Mouse (Mus musculus) ovary, adult 18-20 months (tissue): ENCODE measurements around the gene Polr2h.

ENCODE experiments used
- DNase-seq: peaks from one replicate; pipeline ENCODE4 v3.0.0; 2022; ENCODE audit warnings: low spot score, mixed read lengths

The Polr2h gene

DNA sequence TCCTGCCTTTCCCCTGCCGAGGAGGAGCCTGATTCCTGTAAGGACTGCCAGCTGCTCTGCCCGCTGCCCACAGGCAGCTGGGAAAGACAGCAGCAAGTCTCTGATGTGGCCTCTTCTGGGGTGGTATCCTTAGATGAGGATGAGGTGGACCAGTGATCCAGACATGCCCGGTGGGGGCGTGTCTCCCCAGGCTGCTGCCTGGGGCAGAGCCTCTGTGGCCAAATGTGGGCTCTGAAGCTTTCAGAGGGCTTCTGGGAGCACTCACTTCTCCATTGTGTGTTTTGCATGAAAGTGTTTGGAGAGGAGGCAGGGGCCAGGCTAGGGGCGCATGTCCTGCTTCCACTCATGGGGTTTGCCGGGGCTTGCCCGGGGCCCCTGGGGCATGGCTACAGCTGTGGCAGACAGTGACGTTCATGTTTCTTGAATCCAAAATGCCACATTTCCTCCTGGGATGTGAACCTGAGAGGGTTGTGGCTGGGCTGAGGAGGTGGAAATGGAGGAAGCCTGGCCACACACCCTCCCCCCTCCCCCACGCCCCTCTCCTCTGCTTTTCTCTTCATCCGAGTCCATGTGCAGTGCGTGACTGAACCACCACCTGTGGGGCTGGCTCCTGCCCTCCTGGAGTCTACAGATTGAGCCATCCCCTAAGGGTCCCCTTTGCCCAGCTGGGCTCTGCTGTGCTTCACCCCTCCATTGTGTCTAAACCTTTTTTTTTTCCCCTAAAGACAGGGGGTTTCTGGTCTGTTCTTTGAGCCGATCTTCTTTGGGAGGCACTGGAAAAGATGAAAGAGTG is 15.5 kb upstream of the Polr2h start:
- DNase-seq, result no peak

DNA sequence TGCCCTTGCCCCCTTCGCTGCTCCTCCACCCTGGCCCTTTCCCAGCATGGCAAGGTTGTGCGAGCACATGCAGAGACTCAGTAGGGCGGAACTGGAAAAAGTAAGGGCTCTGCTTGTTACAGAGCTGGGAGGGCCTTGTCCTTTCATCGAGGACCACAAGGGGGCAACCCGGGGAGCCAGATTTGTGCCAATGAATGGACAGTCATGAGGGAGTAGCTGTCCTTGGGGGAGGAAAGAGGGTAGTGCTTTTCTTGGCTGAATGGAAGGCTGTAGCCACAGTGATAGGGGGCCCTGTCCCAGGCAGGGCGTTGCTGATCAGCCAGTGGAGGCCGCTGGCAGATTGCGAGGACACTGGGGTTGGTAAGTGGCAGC is 15.0 kb upstream of the Polr2h start:
- DNase-seq, result peak; percentile 84

DNA sequence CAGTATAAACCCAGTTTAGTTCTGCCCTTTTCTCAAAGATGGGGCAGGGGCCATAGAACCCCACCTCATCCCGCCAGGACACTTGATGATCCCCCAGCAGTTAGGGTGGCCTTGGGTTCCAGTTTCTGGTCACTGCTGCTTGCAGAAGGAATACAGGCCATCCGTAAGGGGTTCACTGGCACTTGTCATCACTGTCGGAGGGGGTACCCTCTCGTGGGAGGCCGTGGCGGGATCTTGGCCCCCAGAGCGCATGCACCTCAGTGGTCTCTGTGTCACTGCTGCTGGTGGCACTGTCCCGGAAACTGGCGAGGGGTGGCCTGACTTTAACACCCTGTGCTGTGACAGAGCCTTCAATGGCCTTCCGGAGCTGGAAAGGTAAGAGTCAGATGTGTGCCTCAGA is 14.4 kb upstream of the Polr2h start:
- no peak for DNase-seq

DNA sequence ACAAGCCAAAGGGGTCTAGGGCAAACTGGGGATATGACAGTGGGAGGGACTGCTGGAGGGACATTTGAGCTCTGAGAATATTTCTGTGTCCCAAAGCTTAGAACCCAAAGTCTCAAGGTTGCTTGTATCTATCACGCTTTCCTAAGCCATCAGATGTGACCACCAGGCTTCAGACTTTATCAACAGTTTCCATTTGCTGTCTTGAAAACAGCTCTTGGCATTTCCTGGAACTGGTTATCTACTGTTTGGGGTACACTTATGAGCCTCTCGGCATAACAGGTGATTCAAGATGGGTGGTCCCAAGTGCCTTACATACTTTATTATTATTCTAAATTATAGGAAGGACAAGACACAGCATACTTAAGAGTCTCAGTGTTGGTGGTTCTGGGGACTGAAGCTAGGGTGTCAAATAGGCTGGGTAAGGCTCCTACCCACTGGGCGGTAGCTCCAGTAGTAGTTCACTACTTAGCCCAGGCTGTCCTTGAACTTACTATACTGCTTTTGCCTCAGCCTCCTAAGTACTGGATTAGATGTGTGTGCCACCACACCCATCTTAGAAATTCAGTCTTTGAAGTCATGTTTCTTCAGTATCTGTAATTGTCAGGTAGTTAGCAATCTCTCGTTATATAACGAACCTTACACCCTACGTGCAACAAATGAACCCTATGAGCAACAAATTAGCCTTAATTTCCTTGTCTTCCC is 13.6 kb upstream of the Polr2h start:
- no peak for DNase-seq

DNA sequence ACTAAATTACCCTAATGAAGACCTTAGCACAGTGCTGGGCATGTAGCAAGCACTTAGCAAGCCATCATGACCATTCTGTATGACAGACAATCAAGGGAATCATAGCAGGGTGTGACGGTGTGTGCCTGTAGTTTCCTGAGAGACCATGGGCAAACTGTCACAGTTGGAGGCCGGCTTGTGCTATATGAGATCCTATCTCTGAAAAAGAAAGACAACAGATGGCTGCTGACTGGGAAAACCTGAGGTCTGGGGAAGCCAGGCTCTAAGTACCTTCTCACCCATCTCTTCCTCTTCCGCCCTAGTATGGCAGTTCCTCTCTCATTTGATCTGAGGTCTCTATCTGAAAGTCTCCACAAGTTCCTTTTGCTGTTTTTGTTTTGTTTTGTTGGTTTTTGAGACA is 11.7 kb upstream of the Polr2h start:
- DNase-seq, result no peak

DNA sequence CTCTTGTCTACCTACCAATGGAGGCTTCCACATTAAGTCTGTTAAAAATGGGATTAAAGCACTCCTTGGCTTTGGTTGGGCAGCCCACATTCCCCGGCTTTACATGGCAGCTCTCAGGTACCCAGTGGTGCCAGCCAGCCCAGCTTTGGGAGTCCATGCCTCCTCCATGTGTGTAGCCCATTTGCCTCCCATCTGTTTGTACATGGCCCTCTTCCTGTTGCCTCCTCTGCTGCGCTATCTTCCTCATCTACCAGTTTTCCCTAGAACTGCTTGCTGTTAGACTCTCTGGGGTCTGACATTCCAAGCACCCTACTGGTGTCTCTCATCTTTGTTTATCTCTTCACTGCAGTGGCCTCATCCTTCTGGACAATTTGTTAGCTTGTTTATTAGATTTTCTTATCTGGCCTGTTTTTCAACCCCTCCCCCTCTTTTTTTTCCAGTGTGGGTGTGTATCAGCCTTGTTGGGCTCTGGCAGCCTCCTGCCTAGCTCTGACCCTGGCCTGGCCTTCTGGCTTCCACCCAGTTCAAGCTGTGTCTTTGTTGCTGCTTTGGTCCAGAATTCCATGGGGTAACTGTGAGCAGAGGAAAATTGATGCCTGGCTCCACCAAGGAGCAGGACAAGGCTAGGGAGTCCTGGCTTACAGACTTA is 10.9 kb upstream of the Polr2h start:
- DNase-seq, result peak; percentile 57

DNA sequence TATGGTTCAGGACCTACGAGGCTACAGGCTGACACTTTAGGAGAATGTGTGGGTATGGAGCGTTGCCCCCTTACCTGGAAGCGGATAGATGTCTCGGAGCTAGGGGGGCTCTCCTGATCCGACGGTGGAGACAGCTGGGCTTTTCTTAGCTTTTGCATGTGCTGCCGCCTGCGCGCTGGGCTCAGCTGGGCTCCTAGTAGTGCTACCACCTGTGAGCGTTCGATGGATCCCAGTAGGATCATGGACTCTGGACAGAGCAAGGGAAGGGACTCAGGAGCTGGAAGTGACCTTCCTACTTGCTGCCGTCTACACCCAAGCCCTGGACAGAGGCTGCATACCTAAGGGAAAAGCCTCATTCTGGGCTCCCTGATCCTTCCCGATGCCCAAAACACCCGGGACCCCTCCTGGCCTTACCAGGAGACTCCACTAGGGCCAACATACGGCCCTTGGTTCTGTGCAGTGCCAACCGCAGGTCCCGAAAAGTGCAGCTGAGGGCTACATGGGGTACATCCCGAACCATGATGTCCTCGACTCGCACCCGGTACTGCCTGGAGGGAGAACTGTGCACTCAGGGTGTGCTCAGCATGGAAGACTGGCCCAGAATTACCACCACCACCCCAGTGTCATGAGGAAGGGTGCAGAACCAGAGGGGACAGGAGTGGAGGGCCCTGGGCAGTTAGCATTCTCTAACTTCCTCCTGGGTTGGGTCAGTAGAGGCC is 9.1 kb upstream of the Polr2h start:
- no peak for DNase-seq

DNA sequence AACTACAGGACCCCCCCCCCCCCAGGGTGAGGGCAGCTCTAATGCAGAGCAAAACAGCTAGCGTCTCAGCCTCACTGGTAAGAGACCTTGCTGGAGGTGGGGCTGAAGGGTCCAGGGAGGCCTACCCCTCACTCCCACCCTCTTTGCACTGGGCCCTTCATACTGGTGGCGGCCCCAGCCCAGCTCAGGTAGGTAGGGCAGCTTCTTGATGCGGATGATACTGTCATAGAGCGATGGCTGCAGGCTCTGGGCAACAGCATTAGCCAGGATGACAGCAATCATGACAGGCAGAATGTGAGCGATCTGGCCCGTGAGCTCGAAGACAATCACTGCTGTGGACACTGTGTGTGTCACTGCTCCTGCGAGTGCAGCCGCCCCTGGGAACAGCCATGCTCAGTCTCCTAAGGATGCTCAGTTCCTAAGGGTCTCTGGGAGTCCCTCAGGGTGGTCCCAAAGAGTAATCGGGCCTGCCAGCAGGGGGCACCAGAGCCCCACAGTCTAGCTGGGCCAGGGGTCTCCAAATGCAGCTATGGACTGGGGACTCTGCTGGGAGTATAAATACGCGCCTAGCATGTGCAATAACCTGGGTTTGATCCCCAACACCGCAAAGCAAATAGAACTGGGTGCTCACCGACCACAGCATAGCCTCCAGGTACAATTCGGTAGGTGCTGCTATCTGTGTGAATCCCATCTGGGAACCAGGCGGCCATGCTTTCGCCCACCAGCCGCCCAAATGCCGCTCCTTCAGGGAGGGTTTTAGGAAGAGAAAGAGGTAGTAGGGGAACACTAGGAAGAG is 8.3 kb upstream of the Polr2h start:
- DNase-seq, result no peak

DNA sequence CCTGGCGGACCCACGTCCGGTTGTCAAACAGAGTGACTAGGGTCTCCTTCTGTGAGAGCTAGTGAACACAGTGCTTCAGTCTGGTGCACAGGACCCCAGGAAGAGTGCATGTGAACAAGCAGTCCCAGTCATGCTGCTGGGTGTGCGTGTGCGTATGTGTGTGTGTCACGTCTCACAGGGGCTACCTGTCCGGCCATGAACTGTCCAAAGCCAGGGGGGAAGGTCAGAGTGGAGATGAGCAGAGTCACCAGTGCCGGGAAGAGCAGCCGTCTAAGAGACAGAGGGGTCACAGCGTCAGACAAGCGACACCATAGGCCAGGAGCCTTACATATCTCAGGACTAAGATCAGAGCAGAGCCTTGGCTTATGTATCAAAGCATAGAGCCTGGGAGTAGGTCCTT is 7.1 kb upstream of the Polr2h start:
- no peak for DNase-seq

DNA sequence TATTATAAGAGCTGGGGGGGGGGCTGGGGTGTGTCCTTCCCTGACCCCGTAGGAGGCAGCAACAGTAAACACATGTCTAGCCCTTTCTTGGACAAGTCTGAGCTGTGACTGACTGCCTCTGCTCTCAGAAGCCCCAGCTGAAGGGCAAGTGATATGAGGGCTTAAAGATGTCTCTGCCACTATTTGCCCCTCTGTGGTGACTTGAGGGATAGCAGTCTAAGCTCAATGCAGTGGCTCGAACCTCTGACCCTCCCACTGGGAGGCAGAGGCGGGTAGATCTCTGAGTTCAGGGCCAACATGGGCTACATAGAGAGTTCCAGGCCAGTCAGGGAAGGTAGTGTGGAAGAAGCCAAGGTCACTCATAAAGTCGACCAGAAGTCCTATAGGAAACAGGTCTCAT is 6.7 kb upstream of the Polr2h start:
- no peak for DNase-seq

DNA sequence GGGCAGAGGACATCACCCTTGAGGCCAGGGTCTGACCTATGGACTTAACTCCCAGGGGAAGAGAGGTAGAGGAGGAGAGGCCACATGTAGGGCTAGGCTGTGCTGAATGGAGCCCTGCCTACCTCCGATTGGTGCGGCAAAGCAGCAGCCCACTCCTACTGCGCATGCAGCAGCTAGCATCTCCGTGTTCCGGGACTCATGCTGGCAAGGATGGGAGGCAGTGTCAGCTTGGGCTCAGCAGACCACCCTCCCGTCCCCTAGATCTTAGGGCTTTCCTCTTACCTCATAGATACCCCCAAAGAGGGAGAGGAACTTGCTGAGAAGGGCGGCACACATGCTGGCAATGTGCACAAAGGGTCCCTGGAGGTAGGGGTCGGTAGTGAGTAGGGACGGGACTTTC is 5.3 kb upstream of the Polr2h start:
- no peak for DNase-seq

DNA sequence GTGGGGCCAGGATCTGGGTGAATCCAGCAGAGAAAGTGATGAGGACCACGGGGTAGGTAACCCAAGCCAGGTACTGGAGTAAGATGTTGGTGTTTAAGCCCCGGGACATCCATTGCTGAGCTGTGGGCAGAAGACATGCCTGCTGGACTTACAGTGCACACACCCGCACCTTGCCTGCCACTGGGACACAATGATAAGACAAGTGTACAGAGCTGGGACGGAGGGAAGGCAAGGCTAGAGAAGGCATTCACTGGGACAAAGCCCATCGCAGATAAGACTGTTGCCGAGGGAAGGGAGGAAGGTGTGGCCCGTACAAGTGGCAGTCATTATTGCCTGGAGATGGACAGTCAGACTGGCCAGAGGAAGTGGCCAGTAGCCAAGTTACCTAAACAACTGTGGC is 4.6 kb upstream of the Polr2h start:
- no peak for DNase-seq

DNA sequence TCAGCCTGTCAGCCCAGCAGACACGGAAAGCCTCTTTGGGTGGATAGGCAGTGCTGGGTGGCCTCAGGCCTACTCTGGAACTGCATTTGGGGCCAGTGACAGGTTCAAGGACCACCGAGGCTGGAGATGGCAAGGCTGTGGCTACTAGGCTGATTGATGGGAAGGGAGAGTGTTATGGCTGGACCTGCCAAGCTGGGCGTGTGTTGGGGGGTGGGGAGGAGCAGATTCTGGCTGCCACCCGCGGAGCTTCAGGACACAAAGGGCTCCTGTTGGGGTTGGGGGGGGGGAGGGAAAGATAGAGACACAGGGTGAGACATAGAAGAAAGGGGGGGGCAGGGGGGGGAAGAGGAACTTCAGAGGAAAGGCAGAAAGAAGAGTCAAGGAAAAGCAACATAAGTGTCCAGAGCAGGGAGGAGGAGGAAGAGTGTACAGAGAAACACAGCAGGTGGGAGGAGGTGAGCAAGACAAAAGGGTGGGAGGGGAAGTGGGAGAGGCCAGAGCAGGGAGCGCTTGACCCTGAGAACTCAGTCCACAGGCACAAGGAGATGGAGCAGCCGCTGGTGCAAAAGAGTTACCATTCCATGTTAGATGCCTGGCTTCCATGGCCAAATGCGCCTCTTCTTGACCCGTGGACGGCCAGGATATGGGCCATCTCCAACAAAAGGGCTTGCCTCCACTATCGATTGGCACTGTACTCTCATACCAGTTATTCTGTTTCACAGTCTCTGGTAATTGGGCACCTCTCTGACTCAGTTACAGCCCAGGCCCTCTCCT is 3.0 kb upstream of the Polr2h start:
- no peak for DNase-seq

DNA sequence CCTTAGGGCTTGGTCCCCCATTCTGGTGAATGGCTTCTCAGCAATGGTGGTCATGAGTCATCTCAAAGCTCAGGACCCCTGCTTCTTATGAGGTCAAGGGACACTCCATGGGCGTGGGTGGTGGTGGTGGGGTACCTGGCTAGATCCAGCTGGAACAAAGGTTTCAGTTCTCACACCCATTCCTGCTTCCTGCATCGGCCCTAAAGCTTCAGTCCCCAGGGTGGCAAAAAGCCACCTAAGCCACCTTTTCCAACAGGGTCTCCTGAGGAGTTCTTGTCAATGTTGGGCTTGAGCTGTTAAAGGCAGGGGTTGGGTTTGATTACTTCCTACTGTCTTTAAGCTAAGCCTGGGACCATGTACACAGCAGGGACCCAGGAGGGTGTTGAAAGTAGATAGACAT is 2.3 kb upstream of the Polr2h start:
- no peak for DNase-seq

DNA sequence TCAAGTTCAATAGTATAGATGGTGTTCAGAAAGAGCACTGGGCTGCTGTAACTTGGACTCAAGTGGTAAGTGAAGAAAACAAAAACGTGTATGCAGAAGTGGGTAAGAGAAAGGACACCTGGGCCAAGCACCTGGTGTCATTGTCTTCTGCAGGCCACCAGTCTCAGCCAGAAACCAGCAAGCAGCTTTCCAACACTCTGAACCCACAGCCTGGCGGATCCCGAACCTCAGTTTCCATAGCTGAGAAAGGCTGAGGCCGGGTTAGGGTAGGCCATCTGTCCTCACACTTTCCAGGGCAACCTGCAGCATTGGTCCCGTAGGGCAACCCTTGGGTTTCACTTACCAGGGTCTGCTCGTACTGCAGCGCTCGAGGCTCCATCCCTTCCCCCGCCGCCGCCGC is 1.9 kb upstream of the Polr2h start:
- no peak for DNase-seq

DNA sequence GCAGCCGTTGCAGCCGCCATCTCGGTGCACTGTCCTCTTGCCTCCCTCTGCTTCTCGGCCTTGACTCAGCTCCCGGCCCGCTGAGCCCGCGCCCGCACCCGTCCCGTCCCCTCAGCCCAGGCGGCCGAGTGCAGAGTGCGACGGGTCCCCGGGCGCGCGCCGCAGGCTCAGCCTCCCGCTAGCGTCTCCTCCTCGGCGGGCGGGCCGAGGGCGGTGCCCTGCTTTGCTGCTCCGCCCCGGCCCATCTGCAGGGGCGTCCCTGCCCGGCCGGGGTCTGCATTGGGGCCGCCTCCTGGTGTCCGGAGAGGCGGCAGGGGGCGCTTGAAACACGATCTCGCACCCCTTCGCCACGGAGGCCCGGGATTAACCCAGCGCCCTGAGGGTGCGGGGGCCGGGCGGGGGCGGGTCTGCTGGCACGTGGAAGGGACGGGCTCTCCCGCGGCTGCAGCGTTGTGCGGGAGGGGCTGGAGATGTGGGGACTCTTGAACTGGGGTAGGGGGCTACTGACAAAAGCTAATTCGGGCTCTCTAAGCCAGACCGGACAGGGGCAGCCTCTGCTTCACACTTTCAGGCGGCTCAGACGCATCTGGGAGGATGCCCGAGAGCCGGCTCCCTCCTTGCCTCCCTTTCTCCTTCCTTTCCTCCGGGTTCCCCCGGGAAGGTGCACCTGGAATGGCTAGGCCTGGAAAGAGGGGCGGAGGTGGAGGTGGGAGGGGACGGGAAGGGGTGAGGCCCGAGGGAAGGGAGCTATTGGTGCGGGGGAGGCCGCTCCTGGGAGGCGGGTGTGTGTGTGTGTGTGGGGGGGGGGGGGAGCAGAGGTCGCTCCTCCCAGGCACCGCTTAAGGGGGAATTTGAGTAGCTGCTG is 1.3 kb upstream of the Polr2h start:
- DNase-seq, result peak; percentile 80

DNA sequence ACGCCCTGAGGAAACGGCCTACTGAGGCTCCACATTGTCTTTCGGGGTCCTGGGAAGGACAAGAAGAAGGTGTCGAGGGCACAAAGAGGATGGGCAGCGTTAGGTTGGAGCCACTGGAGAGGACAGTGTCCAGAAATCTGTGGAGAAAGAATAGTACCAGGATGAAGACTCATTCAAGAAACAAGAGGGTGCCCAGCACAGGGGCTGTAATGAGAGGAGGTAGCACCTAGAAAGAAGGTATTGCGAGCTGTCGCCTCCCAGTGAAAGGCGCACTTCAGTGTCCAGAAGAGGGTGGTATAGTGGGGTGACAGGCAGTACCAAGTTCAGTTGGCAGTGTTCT is 654 bp upstream of the Polr2h start:
- DNase-seq, result no peak

DNA sequence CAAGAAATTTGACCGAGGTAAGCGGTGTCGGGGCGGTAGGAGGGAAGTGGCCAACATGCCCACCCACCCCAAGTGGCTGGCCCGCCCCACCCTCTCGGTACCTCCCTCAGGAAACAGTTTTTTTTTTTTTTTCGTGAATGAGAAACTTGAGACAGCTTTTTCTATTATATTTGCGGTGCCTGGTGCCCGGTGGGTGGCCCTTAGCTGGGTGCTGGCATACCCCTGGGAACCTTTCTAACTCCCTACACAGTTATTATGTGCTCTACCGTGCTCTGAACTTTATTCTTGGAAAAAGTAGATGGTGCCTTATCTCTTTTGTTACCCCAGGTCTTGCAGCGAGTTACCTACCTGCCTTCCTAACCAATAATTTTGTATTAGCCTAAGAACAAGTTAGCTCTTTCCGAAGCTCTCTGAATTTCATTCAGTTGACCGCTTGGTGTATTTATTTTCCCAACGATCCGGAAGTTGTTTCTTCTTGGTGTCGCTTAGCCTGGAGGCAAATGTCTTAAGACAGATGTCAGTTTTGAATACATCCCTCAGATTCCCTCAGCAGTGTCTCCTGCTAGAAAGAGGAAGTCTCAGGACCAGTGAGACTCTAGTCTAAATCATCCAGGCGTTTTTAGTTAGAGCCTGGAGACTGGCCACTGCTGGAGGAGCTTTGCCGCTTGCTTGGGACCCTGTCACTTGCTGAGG is 659 bp downstream of the Polr2h start:
- no peak for DNase-seq

DNA sequence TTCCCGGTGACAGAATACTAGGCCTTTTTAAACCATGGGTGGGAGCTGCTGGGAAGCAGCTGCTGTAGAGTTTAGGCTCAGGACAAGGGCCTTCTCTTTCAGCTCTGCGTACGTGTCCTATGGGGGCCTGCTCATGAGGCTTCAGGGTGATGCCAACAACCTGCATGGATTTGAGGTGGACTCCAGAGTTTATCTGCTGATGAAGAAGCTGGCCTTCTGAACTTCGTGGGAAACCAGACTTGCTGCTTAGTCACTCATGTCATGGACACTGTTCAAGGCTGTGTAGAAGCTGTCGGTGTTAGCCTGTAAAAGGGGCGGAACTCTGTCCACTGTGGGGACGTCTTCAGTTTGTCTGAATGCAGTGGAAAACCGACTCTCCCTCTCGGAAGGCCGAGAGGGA is 4.3 kb downstream of the Polr2h start:
- no peak for DNase-seq

DNA sequence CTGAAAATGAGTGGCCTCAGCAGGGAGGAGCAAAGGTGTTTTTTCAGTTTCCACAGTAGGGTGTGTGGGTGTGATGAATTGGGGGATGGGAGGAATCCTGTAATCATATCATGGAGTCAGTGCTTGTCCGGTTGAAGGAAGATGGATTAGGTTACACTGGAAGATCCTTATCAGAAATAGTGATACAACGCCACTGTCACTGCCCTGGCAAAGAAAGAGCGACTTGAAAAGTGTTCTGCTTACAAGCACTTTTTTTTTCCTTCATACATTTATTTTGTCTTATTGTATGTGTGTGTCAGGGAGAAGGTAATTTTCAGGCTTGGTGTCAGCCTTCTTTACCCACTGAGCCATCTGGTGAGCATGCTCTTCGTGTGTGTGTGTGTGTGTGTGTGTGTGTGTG is 5.3 kb downstream of the Polr2h start:
- no peak for DNase-seq
